Mouse (Mus musculus) heart, postnatal 0 days (tissue): ENCODE data around the gene Racgap1.

Source experiments
- CTCF ChIP-seq: IDR thresholded peaks from 2 replicates; pipeline ENCODE4 v1.5.1; 2016; ENCODE audit warnings: antibody characterized with exemption, control low read depth, low read depth
- EP300 ChIP-seq: IDR thresholded peaks from 2 replicates; pipeline ENCODE4 v1.6.1; 2016; ENCODE audit warnings: antibody characterized with exemption, low read depth

DNA sequence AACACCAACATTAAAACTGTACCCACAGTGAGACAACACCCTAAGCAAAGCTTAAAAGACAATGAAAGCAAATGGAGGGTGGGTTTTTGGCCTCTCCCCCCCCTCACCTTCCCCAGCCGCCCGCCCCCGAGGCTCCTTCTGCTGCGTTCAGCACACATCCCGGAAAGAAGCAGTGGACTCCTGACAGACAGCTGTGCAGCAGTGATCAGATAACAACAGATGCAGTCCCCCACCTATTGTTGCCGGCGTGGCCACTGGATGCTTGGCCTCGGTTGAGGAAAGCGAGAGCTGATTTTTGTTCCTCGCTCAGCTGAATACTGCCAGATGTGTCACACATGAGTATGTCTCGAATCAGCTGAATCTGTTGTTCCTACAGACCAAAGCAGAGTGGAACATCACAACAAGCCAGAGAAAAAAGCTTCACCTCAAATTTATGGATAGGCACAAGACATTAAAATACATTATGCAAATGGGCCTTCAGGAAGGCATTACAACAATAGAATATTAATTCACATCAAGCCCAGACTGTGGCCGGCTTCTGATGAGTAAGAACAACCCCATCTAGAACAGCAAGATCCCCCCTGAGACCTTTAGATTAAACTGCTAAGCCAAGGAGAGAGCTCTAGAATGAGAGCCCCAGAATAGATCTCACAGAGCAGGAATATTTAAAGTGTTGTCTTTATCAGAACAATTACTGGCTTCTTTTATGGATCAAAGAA is 13.9 kb downstream of the Racgap1 start:
- TF ChIP-seq CTCF, result no peak
- no peak for TF ChIP-seq EP300
